Mouse (Mus musculus): ENCODE measurements around the gene Slc17a2. TPM values are rescaled to one million over a fixed set of nuclear protein-coding genes. Genes with fewer than 3 reads are reported as not detected.

The Slc17a2 gene
- polyA plus RNA-seq, 2 experiments, result 0.01 TPM; not detected in 1

DNA sequence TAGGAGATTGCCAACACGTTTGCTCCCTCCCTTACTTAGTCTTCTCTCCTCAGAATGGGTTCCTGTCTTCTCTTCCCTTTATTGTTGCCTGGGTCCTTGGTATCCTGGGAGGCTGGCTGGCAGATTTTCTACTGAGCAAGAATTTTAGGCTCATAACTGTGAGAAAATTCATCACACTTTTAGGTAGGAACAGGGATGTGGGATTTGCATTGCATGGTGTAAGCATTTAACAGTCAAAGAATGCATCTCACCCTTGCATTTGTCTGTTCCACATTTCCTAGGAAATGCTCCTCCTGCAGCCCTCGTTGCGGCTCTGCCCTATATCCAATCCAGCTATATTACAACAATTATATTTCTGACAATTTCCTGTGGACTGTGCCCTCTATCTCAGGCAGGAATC lies 49.6 kb downstream of the Slc17a2 start:
- TF ChIP-seq POLR2A (IDR thresholded peaks at IDR 0.05; ENCODE audit: borderline replicate concordance, extremely low read depth, insufficient read depth, insufficient read length), result no peak
- 59% methylated on average over 3 of the region's 3 CpGs for WGBS

DNA sequence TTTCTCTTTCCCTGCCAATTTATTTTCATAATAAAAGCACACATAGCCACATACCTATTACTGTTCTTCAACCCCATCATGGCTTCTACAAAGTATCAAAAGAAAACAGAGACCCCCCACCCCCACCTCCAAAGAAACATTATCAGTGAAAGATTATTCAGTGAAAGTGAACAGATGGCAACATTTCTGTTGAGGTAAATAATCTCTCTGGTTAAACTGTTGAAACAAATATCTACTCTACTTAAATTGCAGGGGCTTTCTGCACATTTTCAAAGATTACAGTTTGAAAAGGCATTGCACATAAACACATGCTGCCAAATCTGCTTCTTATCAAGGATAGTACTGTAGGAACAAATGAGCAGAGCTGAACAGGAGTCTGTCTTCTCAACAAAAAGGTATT lies 55.0 kb downstream of the Slc17a2 start:
- Histone ChIP-seq H3K36me3 (ENCODE audit: control insufficient read depth, insufficient read depth, low read length) (no peaks in the 10 kb centered on the region), H3K9ac (ENCODE audit: low read depth, low read length, severe bottlenecking) (no peak overlapping the region), H3K4me2 (replicated peaks; ENCODE audit: low read depth, low read length, severe bottlenecking) (no peak overlapping the region), H3K27me3 (ENCODE audit: control insufficient read depth, insufficient read depth, low read length) (no peaks in the 10 kb centered on the region), H3K9me3 (ENCODE audit: control insufficient read depth, low read length) (no peaks in the 10 kb centered on the region), H3K4me1 (ENCODE audit: control insufficient read depth, insufficient read depth, low read length) (no peaks in the 10 kb centered on the region; the same call in 1 of the 2 replicates), H3K4me3 (replicated peaks; ENCODE audit: low read length) (no peak overlapping the region), H3K27ac (replicated peaks; ENCODE audit: low read depth, low read length) (no peak overlapping the region)
- ATAC-seq (ENCODE audit: low FRiP score, low read depth) (no peak), DNase-seq (ENCODE audit: low spot score) (no peak)
- TF ChIP-seq POLR2A (IDR thresholded peaks at IDR 0.05; ENCODE audit: borderline replicate concordance, extremely low read depth, insufficient read depth, insufficient read length), result no peak

More for the DNA sequence above, 49.6 kb downstream of the Slc17a2 start:
- H3K4me3 ChIP-seq (replicated peaks; ENCODE audit: low read length), result no peak overlapping the region
- no peaks in the 10 kb centered on the region for H3K36me3 ChIP-seq (ENCODE audit: control insufficient read depth, insufficient read depth, low read length)
- no peaks in the 10 kb centered on the region for H3K27me3 ChIP-seq (ENCODE audit: control insufficient read depth, insufficient read depth, low read length)
- H3K27ac ChIP-seq (replicated peaks; ENCODE audit: low read depth, low read length), result no peak overlapping the region
- ATAC-seq (ENCODE audit: low FRiP score, low read depth) (no peak), DNase-seq (ENCODE audit: low spot score) (no peak)
- no peak overlapping the region for H3K9ac ChIP-seq (ENCODE audit: low read depth, low read length, severe bottlenecking)
- H3K4me2 ChIP-seq (replicated peaks; ENCODE audit: low read depth, low read length, severe bottlenecking), result no peak overlapping the region
- no peaks in the 10 kb centered on the region for H3K4me1 ChIP-seq (ENCODE audit: control insufficient read depth, insufficient read depth, low read length)
- no peaks in the 10 kb centered on the region for H3K9me3 ChIP-seq (ENCODE audit: control insufficient read depth, low read length)

DNA sequence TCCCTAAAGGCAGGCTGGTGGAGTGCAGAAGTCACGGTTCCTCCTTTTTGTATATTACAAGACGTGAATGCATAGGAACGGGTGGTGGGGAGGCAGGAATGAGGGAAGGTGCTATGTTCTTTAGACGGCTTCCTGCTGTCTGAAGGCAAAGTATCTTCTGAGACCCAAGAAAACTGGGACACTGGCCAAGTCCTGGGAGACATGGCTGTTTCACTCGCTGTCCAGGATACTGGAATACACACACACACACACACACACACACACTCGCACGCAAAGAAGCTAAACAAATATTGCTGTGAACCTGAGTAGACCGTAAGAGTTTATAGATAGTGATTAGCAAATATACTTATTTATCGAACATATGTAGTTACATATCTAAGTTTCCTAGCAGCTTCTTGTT lies 57.9 kb downstream of the Slc17a2 start:
- TF ChIP-seq POLR2A (IDR thresholded peaks at IDR 0.05; ENCODE audit: borderline replicate concordance, extremely low read depth, insufficient read depth, insufficient read length), result no peak
- H3K36me3 ChIP-seq (ENCODE audit: control insufficient read depth, insufficient read depth, low read length), result no peaks in the 10 kb centered on the region
- DNase-seq (ENCODE audit: low spot score) (no peak), ATAC-seq (ENCODE audit: low FRiP score, low read depth) (no peak)
- 82% methylated on average over 9 of the region's 9 CpGs for WGBS
- H3K4me3 ChIP-seq (replicated peaks; ENCODE audit: low read length), result no peak overlapping the region
- H3K4me1 ChIP-seq (ENCODE audit: control insufficient read depth, insufficient read depth, low read length), result peaks cover 10% of the 10 kb centered on the region
- no peak overlapping the region for H3K4me2 ChIP-seq (replicated peaks; ENCODE audit: low read depth, low read length, severe bottlenecking)
- H3K9me3 ChIP-seq (ENCODE audit: control insufficient read depth, low read length), result no peaks in the 10 kb centered on the region
- H3K27ac ChIP-seq (replicated peaks; ENCODE audit: low read depth, low read length), result no peak overlapping the region
- H3K27me3 ChIP-seq (ENCODE audit: control insufficient read depth, insufficient read depth, low read length), result no peaks in the 10 kb centered on the region
- no peak overlapping the region for H3K9ac ChIP-seq (ENCODE audit: low read depth, low read length, severe bottlenecking)

DNA sequence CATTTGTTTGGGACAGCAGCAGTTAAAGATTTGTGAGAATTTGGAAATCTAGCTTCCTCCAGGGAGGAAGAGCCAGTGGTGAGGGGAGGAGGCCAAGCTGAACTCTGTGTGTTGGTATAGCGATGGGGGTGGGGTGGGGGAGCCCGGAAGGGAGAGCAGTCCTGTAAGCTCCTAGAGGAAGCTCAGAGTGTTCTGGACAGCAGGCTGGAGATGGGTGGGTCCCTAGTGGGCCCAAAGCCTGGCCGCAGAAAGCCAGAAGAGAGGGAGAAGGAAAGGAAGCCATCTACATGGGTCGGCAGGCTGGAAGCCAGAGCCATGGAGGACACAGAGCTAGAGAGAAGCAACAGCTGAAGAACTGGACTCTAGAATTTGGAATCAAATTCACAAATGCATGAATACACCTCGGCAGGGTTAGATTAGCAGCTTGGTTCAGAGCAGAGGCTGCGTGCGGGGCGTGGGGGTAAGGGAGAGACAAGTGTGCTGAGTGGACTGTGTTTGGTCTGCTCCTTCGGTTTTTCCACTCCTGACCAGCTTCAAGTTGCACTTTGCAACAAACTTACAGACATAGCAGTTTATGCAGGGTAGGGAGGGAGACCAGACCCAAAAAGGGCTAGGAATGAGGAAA lies 59.4 kb downstream of the Slc17a2 start:
- Histone ChIP-seq H3K4me3 (replicated peaks; ENCODE audit: low read length) (no peak overlapping the region), H3K27ac (replicated peaks; ENCODE audit: low read depth, low read length) (no peak overlapping the region), H3K36me3 (ENCODE audit: control insufficient read depth, insufficient read depth, low read length) (no peaks in the 10 kb centered on the region), H3K4me2 (replicated peaks; ENCODE audit: low read depth, low read length, severe bottlenecking) (no peak overlapping the region), H3K4me1 (ENCODE audit: control insufficient read depth, insufficient read depth, low read length) (peaks cover 10% of the 10 kb centered on the region), H3K9me3 (ENCODE audit: control insufficient read depth, low read length) (no peaks in the 10 kb centered on the region), H3K9ac (ENCODE audit: low read depth, low read length, severe bottlenecking) (no peak overlapping the region), H3K27me3 (ENCODE audit: control insufficient read depth, insufficient read depth, low read length) (no peaks in the 10 kb centered on the region)
- WGBS, result 68% methylated on average over 9 of the region's 9 CpGs
- ATAC-seq (ENCODE audit: low FRiP score, low read depth) (no peak), DNase-seq (ENCODE audit: low spot score) (no peak)
- no peak for TF ChIP-seq POLR2A (IDR thresholded peaks at IDR 0.05; ENCODE audit: borderline replicate concordance, extremely low read depth, insufficient read depth, insufficient read length)

DNA sequence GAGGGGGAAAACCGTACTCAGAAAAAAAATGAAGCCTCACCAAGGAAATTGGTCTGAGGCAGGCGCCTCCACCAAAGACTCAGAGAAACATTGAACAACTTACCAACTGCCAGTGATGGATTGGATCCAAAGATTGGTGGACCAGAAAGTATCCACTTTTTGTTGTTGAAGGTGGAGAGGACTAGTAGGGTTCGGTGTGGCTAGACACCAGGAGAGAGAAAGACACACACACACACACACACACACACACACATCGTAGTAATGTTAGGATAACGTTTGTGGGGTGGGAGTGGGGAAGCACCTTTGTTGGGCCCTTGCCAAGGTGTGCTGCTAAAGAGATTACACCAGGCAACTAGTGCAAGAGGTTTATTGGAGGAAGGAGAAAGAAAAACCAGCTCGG lies 60.2 kb downstream of the Slc17a2 start:
- H3K4me1 ChIP-seq (ENCODE audit: control insufficient read depth, insufficient read depth, low read length), result peaks cover 10% of the 10 kb centered on the region
- H3K4me2 ChIP-seq (replicated peaks; ENCODE audit: low read depth, low read length, severe bottlenecking), result no peak overlapping the region
- no peak overlapping the region for H3K9ac ChIP-seq (ENCODE audit: low read depth, low read length, severe bottlenecking)
- TF ChIP-seq POLR2A (IDR thresholded peaks at IDR 0.05; ENCODE audit: borderline replicate concordance, extremely low read depth, insufficient read depth, insufficient read length), result no peak
- no peak for ATAC-seq (ENCODE audit: low FRiP score, low read depth)
- H3K27ac ChIP-seq (replicated peaks; ENCODE audit: low read depth, low read length), result no peak overlapping the region
- WGBS, result 67% methylated on average over 6 of the region's 6 CpGs
- H3K27me3 ChIP-seq (ENCODE audit: control insufficient read depth, insufficient read depth, low read length), result no peaks in the 10 kb centered on the region
- H3K4me3 ChIP-seq (replicated peaks; ENCODE audit: low read length), result no peak overlapping the region
- no peak for DNase-seq (ENCODE audit: low spot score)
- no peaks in the 10 kb centered on the region for H3K9me3 ChIP-seq (ENCODE audit: control insufficient read depth, low read length)
- no peaks in the 10 kb centered on the region for H3K36me3 ChIP-seq (ENCODE audit: control insufficient read depth, insufficient read depth, low read length)
